Mouse (Mus musculus) neural tube, embryonic 11.5 days (tissue): ENCODE measurements around the gene Gm9922. TPM values are rescaled to one million over a fixed set of nuclear protein-coding genes. Genes with fewer than 3 reads are reported as not detected.

Experiments used
- ATAC-seq: fragments of 200-750 bp; cut with Nextera tagmentation; 2 replicates; pipeline ENCODE4 v1.8.0; 2017; ENCODE audit warnings: moderate number of reproducible peaks, mild to moderate bottlenecking, moderate TSS enrichment, moderate library complexity; ENCODE audit not compliant: insufficient read depth, low FRiP score, low TSS enrichment
- DNase-seq: peaks from one replicate; pipeline ENCODE4 v3.0.0-alpha.2; 2015; ENCODE audit warnings: low spot score
- H3K27ac ChIP-seq: fragments of 300-500 bp; sonication (generic); 2 replicates; pipeline ENCODE4 v1.5.1; 2014; ENCODE audit warnings: low read depth, mild to moderate bottlenecking, low read length
- H3K27me3 ChIP-seq: fragments of 300-500 bp; sonication (generic); 2 replicates; pipeline ENCODE4 v1.6.1; 2014; ENCODE audit warnings: mild to moderate bottlenecking, low read length, mixed read lengths; ENCODE audit not compliant: control insufficient read depth, insufficient read depth
- H3K36me3 ChIP-seq: fragments of 300-500 bp; sonication (generic); 2 replicates; pipeline ENCODE4 v1.6.1; 2014; ENCODE audit warnings: mild to moderate bottlenecking, low read length, moderate library complexity, mixed read lengths; ENCODE audit not compliant: control insufficient read depth, insufficient read depth
- H3K4me1 ChIP-seq: fragments of 300-500 bp; sonication (generic); 2 replicates; pipeline ENCODE4 v1.6.1; 2014; ENCODE audit warnings: low read length, mixed read lengths; ENCODE audit not compliant: control insufficient read depth, insufficient read depth
- H3K4me2 ChIP-seq: fragments of 300-500 bp; sonication (generic); 2 replicates; pipeline ENCODE4 v1.6.1; 2014; ENCODE audit warnings: low read depth, mild to moderate bottlenecking, moderate library complexity
- H3K4me3 ChIP-seq: fragments of 300-500 bp; sonication (generic); 2 replicates; pipeline ENCODE4 v1.5.1; 2014; ENCODE audit warnings: low read depth, low read length
- H3K9ac ChIP-seq: fragments of 300-500 bp; sonication (generic); 2 replicates; pipeline ENCODE4 v1.6.1; 2014; ENCODE audit warnings: mild to moderate bottlenecking, low read length
- H3K9me3 ChIP-seq: fragments of 300-500 bp; sonication (generic); 2 replicates; pipeline ENCODE4 v1.6.1; 2016; ENCODE audit warnings: low read length; ENCODE audit not compliant: control insufficient read depth
- WGBS: fragments of 180-500 bp; shearing (Covaris S2); extraction: QIAGEN DNeasy Blood & Tissue Kit; methylation state at CpG from one replicate; pipeline ENCODE4 v1.1.7; 2014; 5-methylcytosine and 5-hydroxymethylcytosine counted together
- polyA plus RNA-seq: library from polyadenylated mRNA; unstranded; fragments of >200 nt; fragmentation: Nextera tagmentation; extraction: Ambion mirVana; gene quantifications from 2 replicates; pipeline ENCODE4 v1.2.1, GENCODE M21; 2014

Gene Gm9922
- polyA plus RNA-seq: 0.88 TPM in 1 of 2 replicates, not detected in the other

- Histone ChIP-seq H3K27me3 (peaks cover 23% of the 10 kb centered on the region), H3K36me3 (no peaks in the 10 kb centered on the region), H3K4me3 (peak within 1 kb of the TSS; percentile 59), H3K4me1 (no peaks in the 10 kb centered on the region), H3K4me2 (peak within 1 kb of the TSS; percentile 100), H3K27ac (no peak within 1 kb of the TSS), H3K9ac (peak within 1 kb of the TSS; percentile 56), H3K9me3 (no peaks in the 10 kb centered on the region)
- under 1% methylated on average over 46 of the region's 51 CpGs for WGBS
- ATAC-seq (peak; percentile 82), DNase-seq (peak; percentile 64)
Measured at GRCm38 (mm10) chr14:101729237-101729971, at the start of gene Gm9922, which contains the start of gene Lmo7. Gm9922 (minus strand) TSS chr14:101729814. Lmo7 (plus strand) TSS chr14:101729957.

GRCm38 (mm10) chr14:101778426-101778825 is 48.8 kb upstream of the Gm9922 start:
- Histone ChIP-seq H3K4me1 (no peaks in the 10 kb centered on the region), H3K9me3 (no peaks in the 10 kb centered on the region), H3K4me2 (no peak overlapping the region), H3K36me3 (no peaks in the 10 kb centered on the region), H3K27me3 (no peaks in the 10 kb centered on the region), H3K4me3 (no peak overlapping the region), H3K27ac (no peak overlapping the region), H3K9ac (no peak overlapping the region)
- DNase-seq: no peak
- no peak for ATAC-seq
- WGBS: 87% methylated on average over 3 of the region's 3 CpGs

- ATAC-seq: no peak
- H3K27ac ChIP-seq: no peak overlapping the region
Measured at GRCm38 (mm10) chr14:101777129-101777493, 47.5 kb upstream of the Gm9922 start.

GRCm38 (mm10) chr14:101776296-101777128 is 46.9 kb upstream of the Gm9922 start:
- no peak for ATAC-seq
- H3K4me2 ChIP-seq: no peak overlapping the region

More at GRCm38 (mm10) chr14:101777129-101777493, 47.5 kb upstream of the Gm9922 start:
- no peak for DNase-seq
- H3K4me1 ChIP-seq: no peaks in the 10 kb centered on the region
- H3K4me2 ChIP-seq: no peak overlapping the region
- no peaks in the 10 kb centered on the region for H3K36me3 ChIP-seq
- no peak overlapping the region for H3K9ac ChIP-seq
- H3K9me3 ChIP-seq: no peaks in the 10 kb centered on the region
- H3K4me3 ChIP-seq: no peak overlapping the region
- no peaks in the 10 kb centered on the region for H3K27me3 ChIP-seq
- WGBS: 44% methylated on average over 3 of the region's 3 CpGs

GRCm38 (mm10) chr14:101774631-101775030 is 45.0 kb upstream of the Gm9922 start:
- Histone ChIP-seq H3K9ac (no peak overlapping the region), H3K4me1 (no peaks in the 10 kb centered on the region), H3K27me3 (no peaks in the 10 kb centered on the region), H3K9me3 (no peaks in the 10 kb centered on the region), H3K4me2 (no peak overlapping the region), H3K27ac (no peak overlapping the region), H3K4me3 (no peak overlapping the region), H3K36me3 (no peaks in the 10 kb centered on the region)
- DNase-seq: no peak
- WGBS: 60% methylated on average over 4 of the region's 4 CpGs
- ATAC-seq: no peak

More at GRCm38 (mm10) chr14:101776296-101777128, 46.9 kb upstream of the Gm9922 start:
- H3K4me1 ChIP-seq: no peaks in the 10 kb centered on the region
- no peak overlapping the region for H3K4me3 ChIP-seq
- no peaks in the 10 kb centered on the region for H3K9me3 ChIP-seq
- H3K27ac ChIP-seq: no peak overlapping the region
- H3K36me3 ChIP-seq: no peaks in the 10 kb centered on the region
- H3K9ac ChIP-seq: no peak overlapping the region
- no peak for DNase-seq
- 14% methylated on average over 4 of the region's 4 CpGs for whole genome bisulfite sequencing
- H3K27me3 ChIP-seq: no peaks in the 10 kb centered on the region

- H3K4me1 ChIP-seq: no peaks in the 10 kb centered on the region
- no peak overlapping the region for H3K9ac ChIP-seq
- no peak overlapping the region for H3K4me2 ChIP-seq
- no peaks in the 10 kb centered on the region for H3K36me3 ChIP-seq
- 96% methylated on average over 6 of the region's 6 CpGs for WGBS
- H3K4me3 ChIP-seq: no peak overlapping the region
- no peak overlapping the region for H3K27ac ChIP-seq
- no peak for DNase-seq
- H3K27me3 ChIP-seq: no peaks in the 10 kb centered on the region
- ATAC-seq: no peak
- H3K9me3 ChIP-seq: no peaks in the 10 kb centered on the region
Measured at GRCm38 (mm10) chr14:101771756-101772155, 42.1 kb upstream of the Gm9922 start.

- H3K4me2 ChIP-seq: no peak overlapping the region
- no peak overlapping the region for H3K9ac ChIP-seq
- H3K36me3 ChIP-seq: no peaks in the 10 kb centered on the region
- H3K27me3 ChIP-seq: no peaks in the 10 kb centered on the region
- 95% methylated on average over 5 of the region's 5 CpGs for WGBS
- H3K4me3 ChIP-seq: no peak overlapping the region
- no peak for DNase-seq
- H3K9me3 ChIP-seq: no peaks in the 10 kb centered on the region
- H3K27ac ChIP-seq: no peak overlapping the region
- no peaks in the 10 kb centered on the region for H3K4me1 ChIP-seq
- no peak for ATAC-seq
Measured at GRCm38 (mm10) chr14:101771336-101771735, 41.7 kb upstream of the Gm9922 start.

- no peak overlapping the region for H3K4me3 ChIP-seq
- 37% methylated on average over 3 of the region's 3 CpGs for WGBS
Measured at GRCm38 (mm10) chr14:101763762-101764295, 34.2 kb upstream of the Gm9922 start.

More at GRCm38 (mm10) chr14:101763762-101764295, 34.2 kb upstream of the Gm9922 start:
- DNase-seq: no peak
- Histone ChIP-seq H3K4me2 (no peak overlapping the region), H3K27me3 (no peaks in the 10 kb centered on the region), H3K9me3 (no peaks in the 10 kb centered on the region), H3K27ac (no peak overlapping the region), H3K9ac (no peak overlapping the region), H3K36me3 (no peaks in the 10 kb centered on the region), H3K4me1 (no peaks in the 10 kb centered on the region)
- ATAC-seq: no peak
